Mouse (Mus musculus): ENCODE data around the gene Adam10. TPM values are rescaled to one million over a fixed set of nuclear protein-coding genes. Genes with fewer than 3 reads are reported as not detected.

Gene Adam10
- polyA plus RNA-seq, 1 experiment from 2014 or later = 61.5 TPM

- H3K9ac ChIP-seq = no peak overlapping the region
- no peaks in the 10 kb centered on the region for H3K9me3 ChIP-seq
- H3K4me1 ChIP-seq = peaks cover 24% of the 10 kb centered on the region
- H3K4me2 ChIP-seq = no peak overlapping the region
- H3K4me3 ChIP-seq = no peak overlapping the region
- 63% methylated on average over 2 of the region's 2 CpGs for WGBS
- no peaks in the 10 kb centered on the region for H3K36me3 ChIP-seq (replicated peaks)
- no peaks in the 10 kb centered on the region for H3K27me3 ChIP-seq (replicated peaks)
- no peak for ATAC-seq (replicated peaks)
- H3K27ac ChIP-seq = no peak overlapping the region
These were observed 20.5 kb upstream of the Adam10 start for GRCm38 (mm10) chr9:70658266-70658665.

DNA sequence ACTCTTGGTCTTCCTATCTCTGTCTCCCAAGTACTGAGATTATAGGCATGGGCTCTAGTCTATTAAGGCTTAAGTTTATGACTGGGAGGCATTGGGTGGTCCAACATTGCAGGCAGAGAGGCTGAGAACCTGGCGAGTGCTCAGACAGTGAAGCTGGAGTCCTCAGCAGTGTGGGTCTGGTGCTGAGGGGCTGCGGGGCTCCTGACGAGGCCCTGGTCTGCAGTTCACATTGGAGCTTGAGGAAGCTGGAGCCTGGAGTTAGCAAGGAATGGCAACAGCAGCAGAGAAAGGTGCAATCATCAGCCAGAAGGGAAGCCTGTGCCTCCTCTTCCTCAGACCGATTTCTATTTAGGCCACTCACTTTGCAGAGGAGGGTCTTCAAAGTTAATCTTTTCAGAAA is 13.9 kb upstream of the Adam10 start:
- Histone ChIP-seq H3K9me3 (no peaks in the 10 kb centered on the region), H3K36me3 (replicated peaks) (no peaks in the 10 kb centered on the region), H3K4me2 (no peak overlapping the region), H3K9ac (no peak overlapping the region), H3K4me3 (no peak overlapping the region), H3K27me3 (replicated peaks) (no peaks in the 10 kb centered on the region), H3K4me1 (no peaks in the 10 kb centered on the region), H3K27ac (no peak overlapping the region)
- no peak for ATAC-seq (replicated peaks)
- 90% methylated on average over 4 of the region's 4 CpGs for WGBS

DNA sequence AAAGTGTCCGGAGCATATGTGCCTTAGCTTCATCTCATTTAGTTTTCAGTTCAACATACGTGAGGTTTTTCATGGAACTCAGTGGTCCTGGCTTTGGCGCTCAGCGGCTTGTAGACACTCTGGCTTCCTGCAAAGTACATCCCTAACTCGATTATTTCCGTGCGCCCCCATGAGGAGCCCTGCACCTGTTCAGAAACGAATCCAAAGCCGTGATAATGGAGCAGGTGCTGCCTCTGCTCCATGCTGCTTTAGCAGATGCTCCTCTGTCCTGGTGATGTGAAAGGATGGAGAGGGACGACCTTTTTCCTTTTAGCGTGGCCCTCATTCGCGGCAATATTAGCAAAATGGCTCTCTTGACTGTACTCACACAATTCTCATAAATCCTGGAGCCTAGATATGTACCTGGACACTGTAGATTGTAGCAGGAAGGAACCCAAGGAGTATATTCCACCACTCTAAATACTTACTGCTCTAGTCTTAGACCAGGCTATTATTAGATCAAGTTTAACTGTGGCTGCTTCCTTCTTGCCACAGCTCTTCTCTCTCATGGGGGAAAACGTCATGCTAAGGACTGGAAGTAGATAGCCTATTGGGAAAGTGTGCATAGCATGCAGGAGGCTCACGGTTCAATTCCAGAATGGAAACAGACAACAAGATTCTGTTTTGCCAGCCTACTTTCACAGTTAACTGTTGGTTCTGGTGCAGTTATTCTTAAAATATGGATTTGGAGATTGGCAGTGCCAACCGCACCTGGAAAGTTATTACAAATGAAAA is 13.2 kb upstream of the Adam10 start:
- Histone ChIP-seq H3K4me1 (no peaks in the 10 kb centered on the region), H3K36me3 (replicated peaks) (no peaks in the 10 kb centered on the region), H3K9me3 (no peaks in the 10 kb centered on the region), H3K27ac (no peak overlapping the region), H3K27me3 (replicated peaks) (no peaks in the 10 kb centered on the region), H3K4me3 (no peak overlapping the region), H3K9ac (no peak overlapping the region), H3K4me2 (no peak overlapping the region)
- no peak for ATAC-seq (replicated peaks)
- WGBS = 71% methylated on average over 16 of the region's 16 CpGs

DNA sequence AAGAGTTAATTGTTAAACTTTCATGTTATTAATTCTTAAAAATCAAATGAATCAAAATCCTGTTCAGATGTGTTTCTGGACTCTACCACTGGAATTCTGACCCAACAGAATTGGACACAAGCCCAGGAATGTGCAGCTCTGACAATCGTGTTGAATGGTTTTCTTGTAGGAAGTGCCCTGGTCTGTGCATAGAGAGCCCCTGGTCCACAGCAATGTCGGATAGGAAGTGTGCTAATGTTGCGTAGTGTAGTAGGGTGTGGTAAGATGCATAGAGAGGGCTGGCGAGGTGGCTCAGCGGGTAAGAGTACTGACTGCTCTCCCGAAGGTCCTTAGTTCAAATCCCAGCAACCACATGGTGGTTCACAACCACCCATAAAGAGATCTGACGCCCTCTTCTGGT is 12.0 kb upstream of the Adam10 start:
- Histone ChIP-seq H3K4me3 (no peak overlapping the region), H3K27me3 (replicated peaks) (no peaks in the 10 kb centered on the region)

DNA sequence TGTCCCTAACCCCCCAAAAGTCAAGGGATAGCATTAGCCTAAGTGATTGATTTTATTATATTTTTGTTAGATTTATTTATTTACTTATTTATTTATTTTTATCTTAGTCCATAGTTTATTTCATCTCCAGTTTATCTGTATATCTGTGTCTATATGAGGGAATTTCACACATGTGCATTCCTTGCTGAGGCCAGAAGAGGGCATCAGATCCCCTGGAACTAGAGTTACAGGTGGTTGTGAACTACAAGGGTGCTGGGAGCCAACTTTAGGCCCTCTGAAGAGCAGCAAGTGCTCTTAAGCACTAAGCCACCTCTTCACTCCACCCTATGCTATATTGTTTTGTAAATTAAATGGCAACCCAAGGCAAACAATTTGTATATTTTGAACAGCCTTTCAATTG is 10.7 kb upstream of the Adam10 start:
- H3K27ac ChIP-seq = no peak overlapping the region
- no peak overlapping the region for H3K4me3 ChIP-seq
- no peak overlapping the region for H3K9ac ChIP-seq
- no peak for ATAC-seq (replicated peaks)
- H3K4me1 ChIP-seq = no peaks in the 10 kb centered on the region
- H3K36me3 ChIP-seq (replicated peaks) = no peaks in the 10 kb centered on the region
- H3K4me2 ChIP-seq = no peak overlapping the region
- no peaks in the 10 kb centered on the region for H3K9me3 ChIP-seq
- H3K27me3 ChIP-seq (replicated peaks) = no peaks in the 10 kb centered on the region

More for the DNA sequence above, 12.0 kb upstream of the Adam10 start:
- H3K4me1 ChIP-seq = no peaks in the 10 kb centered on the region
- H3K9ac ChIP-seq = no peak overlapping the region
- H3K9me3 ChIP-seq = no peaks in the 10 kb centered on the region
- H3K36me3 ChIP-seq (replicated peaks) = no peaks in the 10 kb centered on the region
- 74% methylated on average over 7 of the region's 7 CpGs for WGBS
- no peak overlapping the region for H3K4me2 ChIP-seq
- ATAC-seq (replicated peaks) = no peak
- H3K27ac ChIP-seq = no peak overlapping the region

GRCm38 (mm10) chr9:70669197-70669596 is 9.6 kb upstream of the Adam10 start:
- no peak for ATAC-seq (replicated peaks)
- no peaks in the 10 kb centered on the region for H3K9me3 ChIP-seq
- no peak overlapping the region for H3K9ac ChIP-seq
- no peak overlapping the region for H3K4me2 ChIP-seq
- H3K4me1 ChIP-seq = no peaks in the 10 kb centered on the region
- no peak overlapping the region for H3K27ac ChIP-seq
- 69% methylated on average over 2 of the region's 2 CpGs for WGBS
- no peaks in the 10 kb centered on the region for H3K36me3 ChIP-seq (replicated peaks)
- H3K4me3 ChIP-seq = no peak overlapping the region
- no peaks in the 10 kb centered on the region for H3K27me3 ChIP-seq (replicated peaks)

- H3K9me3 ChIP-seq = no peaks in the 10 kb centered on the region
- no peak overlapping the region for H3K4me3 ChIP-seq
- H3K27ac ChIP-seq = no peak overlapping the region
- ATAC-seq (replicated peaks) = no peak
- H3K9ac ChIP-seq = no peak overlapping the region
- no peaks in the 10 kb centered on the region for H3K4me1 ChIP-seq
- no peaks in the 10 kb centered on the region for H3K36me3 ChIP-seq (replicated peaks)
- no peaks in the 10 kb centered on the region for H3K27me3 ChIP-seq (replicated peaks)
- WGBS = 88% methylated on average over 6 of the region's 6 CpGs
- H3K4me2 ChIP-seq = no peak overlapping the region
These were observed 8.4 kb upstream of the Adam10 start for GRCm38 (mm10) chr9:70670381-70670780.

GRCm38 (mm10) chr9:70671278-70671677 is 7.5 kb upstream of the Adam10 start:
- no peak overlapping the region for H3K4me3 ChIP-seq
- no peaks in the 10 kb centered on the region for H3K4me1 ChIP-seq
- whole genome bisulfite sequencing = 72% methylated on average over 6 of the region's 6 CpGs
- H3K9me3 ChIP-seq = no peaks in the 10 kb centered on the region
- ATAC-seq (replicated peaks) = no peak
- no peaks in the 10 kb centered on the region for H3K36me3 ChIP-seq (replicated peaks)
- H3K27ac ChIP-seq = no peak overlapping the region
- H3K27me3 ChIP-seq (replicated peaks) = no peaks in the 10 kb centered on the region
- no peak overlapping the region for H3K9ac ChIP-seq
- no peak overlapping the region for H3K4me2 ChIP-seq

- no peaks in the 10 kb centered on the region for H3K36me3 ChIP-seq (replicated peaks)
- no peak overlapping the region for H3K4me3 ChIP-seq
- no peaks in the 10 kb centered on the region for H3K27me3 ChIP-seq (replicated peaks)
- no peak overlapping the region for H3K27ac ChIP-seq
- 52% methylated on average over 10 of the region's 10 CpGs for WGBS
- no peaks in the 10 kb centered on the region for H3K4me1 ChIP-seq
- H3K4me2 ChIP-seq = no peak overlapping the region
- no peak for ATAC-seq (replicated peaks)
- no peaks in the 10 kb centered on the region for H3K9me3 ChIP-seq
- H3K9ac ChIP-seq = no peak overlapping the region
These were observed 6.8 kb upstream of the Adam10 start for GRCm38 (mm10) chr9:70671772-70672579.

GRCm38 (mm10) chr9:70673656-70674055 is 5.1 kb upstream of the Adam10 start:
- Histone ChIP-seq H3K9me3 (no peaks in the 10 kb centered on the region), H3K4me1 (no peaks in the 10 kb centered on the region), H3K4me2 (no peak overlapping the region), H3K9ac (no peak overlapping the region), H3K27me3 (replicated peaks) (no peaks in the 10 kb centered on the region), H3K27ac (no peak overlapping the region), H3K36me3 (replicated peaks) (no peaks in the 10 kb centered on the region), H3K4me3 (no peak overlapping the region)
- WGBS = 95% methylated on average over 4 of the region's 4 CpGs
- no peak for ATAC-seq (replicated peaks)

DNA sequence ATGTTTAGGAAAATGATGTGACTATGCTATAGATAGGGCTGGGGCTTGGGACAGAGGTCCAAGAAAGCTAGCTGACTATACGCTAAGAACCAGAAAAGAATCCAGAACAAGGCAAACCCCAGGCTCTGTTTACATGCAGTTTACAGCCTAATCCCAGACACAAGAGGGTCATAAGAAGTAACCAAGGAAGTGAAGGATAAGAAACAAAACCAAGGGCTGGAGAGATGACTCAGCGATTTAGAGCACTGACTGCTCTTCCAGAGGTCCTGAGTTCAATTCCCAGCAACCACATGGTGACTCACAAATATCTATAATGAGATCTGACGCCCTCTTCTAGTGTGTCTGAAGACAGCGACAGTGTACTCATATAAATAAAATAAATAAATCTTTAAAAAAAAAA is 3.7 kb upstream of the Adam10 start:
- Histone ChIP-seq H3K4me2 (no peak overlapping the region), H3K9ac (no peak overlapping the region), H3K4me1 (peaks cover 4% of the 10 kb centered on the region), H3K9me3 (no peaks in the 10 kb centered on the region), H3K36me3 (replicated peaks) (no peaks in the 10 kb centered on the region), H3K27me3 (replicated peaks) (no peaks in the 10 kb centered on the region), H3K27ac (no peak overlapping the region), H3K4me3 (no peak overlapping the region)
- no peak for ATAC-seq (replicated peaks)
- WGBS = 78% methylated on average over 4 of the region's 4 CpGs

DNA sequence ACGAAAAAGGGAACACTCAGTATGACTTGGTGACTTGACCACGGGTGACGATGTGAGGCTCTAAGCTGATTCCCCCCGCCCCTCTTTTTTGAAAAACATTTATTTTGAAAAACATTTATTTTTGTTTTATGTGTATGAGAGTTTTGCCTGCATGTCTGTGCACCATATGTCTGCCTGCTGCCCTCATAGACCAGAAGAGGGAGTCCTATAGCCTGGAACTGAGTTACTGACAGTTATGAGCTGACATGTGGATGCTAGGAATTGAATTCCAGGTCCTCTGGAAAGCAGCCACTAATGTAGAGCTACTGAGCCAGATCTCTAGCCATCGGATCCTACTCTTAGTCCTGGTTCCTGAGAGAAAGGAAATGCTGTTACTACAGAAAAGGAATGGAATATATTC is 2.8 kb upstream of the Adam10 start:
- Histone ChIP-seq H3K9ac (no peak overlapping the region), H3K4me3 (no peak overlapping the region), H3K4me1 (peaks cover 12% of the 10 kb centered on the region), H3K9me3 (no peaks in the 10 kb centered on the region), H3K36me3 (replicated peaks) (no peaks in the 10 kb centered on the region), H3K4me2 (no peak overlapping the region), H3K27me3 (replicated peaks) (no peaks in the 10 kb centered on the region), H3K27ac (no peak overlapping the region)
- no peak for ATAC-seq (replicated peaks)
- WGBS = 86% methylated on average over 5 of the region's 5 CpGs
